Mouse (Mus musculus): ENCODE measurements around the gene Mettl27. TPM values are rescaled to one million over a fixed set of nuclear protein-coding genes. Genes with fewer than 3 reads are reported as not detected.
"Not testable (repeated sequence)": the region's sequence is repeated elsewhere in the genome, so short reads cannot be mapped to it uniquely, and the experiment has no call there.

Mettl27 gene
- polyA plus RNA-seq, 1 experiment from 2014 or later, result 29.6 TPM

DNA sequence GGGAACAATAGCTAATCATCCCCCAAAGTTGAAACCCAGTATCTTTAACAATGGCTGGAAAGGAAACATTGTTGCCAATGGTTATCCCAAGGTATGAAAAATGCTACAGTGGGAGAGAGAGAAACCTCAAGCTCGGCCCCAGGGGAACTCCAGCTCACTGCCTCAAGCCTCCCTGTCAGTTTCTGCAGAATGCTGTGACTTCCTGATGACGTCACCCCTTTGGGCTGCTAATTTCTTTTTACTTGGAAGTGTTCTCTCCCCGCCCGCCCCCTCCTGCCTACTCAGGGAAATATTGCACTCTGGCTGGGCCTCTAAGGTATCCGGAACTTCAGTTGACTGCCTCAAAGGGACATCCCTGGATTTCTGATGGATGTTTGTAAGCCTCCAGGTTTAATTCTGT is 31.4 kb downstream of the Mettl27 start:
- Histone ChIP-seq H3K4me1 (ENCODE audit: insufficient read depth, low read length) (peaks cover 5% of the 10 kb centered on the region; the same call in 1 of the 2 replicates), H3K4me2 (replicated peaks; ENCODE audit: low read depth, low read length) (no peak overlapping the region), H3K27ac (ENCODE audit: low read length) (no peak overlapping the region), H3K9ac (replicated peaks; ENCODE audit: low read length) (no peak overlapping the region; the same call in 1 of the 2 replicates), H3K4me3 (ENCODE audit: low read length) (no peak overlapping the region), H3K36me3 (ENCODE audit: insufficient read depth, low read length) (no peaks in the 10 kb centered on the region), H3K27me3 (ENCODE audit: insufficient read depth, low read length) (no peaks in the 10 kb centered on the region), H3K9me3 (ENCODE audit: low read length) (no peaks in the 10 kb centered on the region)
- 23% methylated on average over 5 of the region's 5 CpGs for whole genome bisulfite sequencing
- no peak for ATAC-seq (ENCODE audit: low FRiP score, low TSS enrichment)

DNA sequence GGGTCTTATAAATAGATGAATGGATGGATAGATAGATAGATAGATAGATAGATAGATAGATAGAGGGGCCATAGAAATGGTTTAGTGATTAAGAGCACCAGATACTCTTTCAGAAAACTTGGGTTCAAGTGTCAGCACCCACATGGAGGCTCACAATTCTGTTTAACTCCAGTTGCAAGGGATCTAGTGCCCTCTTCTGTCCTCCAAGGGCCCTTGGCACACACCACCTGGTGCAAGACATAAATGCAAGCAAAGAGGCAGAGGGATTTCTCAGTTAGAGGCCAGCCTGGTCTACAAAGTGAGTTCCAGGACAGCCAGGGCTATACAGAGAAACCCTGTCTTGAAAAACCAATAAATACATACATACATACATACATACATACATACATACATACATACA is 32.5 kb downstream of the Mettl27 start:
- not testable (repeated sequence) for H3K4me3 ChIP-seq (ENCODE audit: low read length); H3K4me2 ChIP-seq (replicated peaks; ENCODE audit: low read depth, low read length); H3K9ac ChIP-seq (replicated peaks; ENCODE audit: low read length); H3K27me3 ChIP-seq (ENCODE audit: insufficient read depth, low read length); ATAC-seq (ENCODE audit: low FRiP score, low TSS enrichment); H3K4me1 ChIP-seq (ENCODE audit: insufficient read depth, low read length); H3K27ac ChIP-seq (ENCODE audit: low read length); H3K36me3 ChIP-seq (ENCODE audit: insufficient read depth, low read length); H3K9me3 ChIP-seq (ENCODE audit: low read length)

DNA sequence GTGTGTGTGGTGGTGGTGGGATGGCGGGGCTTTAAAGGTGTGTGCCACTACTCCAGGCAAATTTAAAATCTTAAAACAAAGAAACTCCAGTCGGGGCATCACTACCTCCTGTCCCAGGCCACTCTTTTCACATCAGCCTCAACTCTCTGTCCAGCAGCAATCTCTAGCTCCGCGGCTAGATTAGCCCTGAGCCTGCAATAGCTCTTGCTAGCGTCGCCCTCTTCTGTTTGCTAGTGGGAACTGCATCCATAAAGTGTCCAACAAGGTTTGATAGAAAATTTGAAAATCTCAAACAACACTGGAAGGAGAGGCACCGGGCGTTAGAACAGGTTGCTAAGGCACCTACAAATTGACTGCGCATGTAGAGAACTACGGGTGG is 33.3 kb downstream of the Mettl27 start:
- Histone ChIP-seq H3K9me3 (ENCODE audit: low read length) (no peaks in the 10 kb centered on the region), H3K4me1 (ENCODE audit: insufficient read depth, low read length) (peaks cover 5% of the 10 kb centered on the region; the same call in 1 of the 2 replicates), H3K4me2 (replicated peaks; ENCODE audit: low read depth, low read length) (peak overlapping the region; percentile 53), H3K36me3 (ENCODE audit: insufficient read depth, low read length) (no peaks in the 10 kb centered on the region), H3K27me3 (ENCODE audit: insufficient read depth, low read length) (no peaks in the 10 kb centered on the region), H3K27ac (ENCODE audit: low read length) (peak overlapping the region; percentile 16; the same call in 1 of the 2 replicates), H3K9ac (replicated peaks; ENCODE audit: low read length) (peak overlapping the region; percentile 43), H3K4me3 (ENCODE audit: low read length) (peak overlapping the region; percentile 32)
- WGBS, result 7% methylated on average over 10 of the region's 10 CpGs
- 0 out of 2 replicates have a peak, but pooled peaks have one; percentile 46 for ATAC-seq (ENCODE audit: low FRiP score, low TSS enrichment)

DNA sequence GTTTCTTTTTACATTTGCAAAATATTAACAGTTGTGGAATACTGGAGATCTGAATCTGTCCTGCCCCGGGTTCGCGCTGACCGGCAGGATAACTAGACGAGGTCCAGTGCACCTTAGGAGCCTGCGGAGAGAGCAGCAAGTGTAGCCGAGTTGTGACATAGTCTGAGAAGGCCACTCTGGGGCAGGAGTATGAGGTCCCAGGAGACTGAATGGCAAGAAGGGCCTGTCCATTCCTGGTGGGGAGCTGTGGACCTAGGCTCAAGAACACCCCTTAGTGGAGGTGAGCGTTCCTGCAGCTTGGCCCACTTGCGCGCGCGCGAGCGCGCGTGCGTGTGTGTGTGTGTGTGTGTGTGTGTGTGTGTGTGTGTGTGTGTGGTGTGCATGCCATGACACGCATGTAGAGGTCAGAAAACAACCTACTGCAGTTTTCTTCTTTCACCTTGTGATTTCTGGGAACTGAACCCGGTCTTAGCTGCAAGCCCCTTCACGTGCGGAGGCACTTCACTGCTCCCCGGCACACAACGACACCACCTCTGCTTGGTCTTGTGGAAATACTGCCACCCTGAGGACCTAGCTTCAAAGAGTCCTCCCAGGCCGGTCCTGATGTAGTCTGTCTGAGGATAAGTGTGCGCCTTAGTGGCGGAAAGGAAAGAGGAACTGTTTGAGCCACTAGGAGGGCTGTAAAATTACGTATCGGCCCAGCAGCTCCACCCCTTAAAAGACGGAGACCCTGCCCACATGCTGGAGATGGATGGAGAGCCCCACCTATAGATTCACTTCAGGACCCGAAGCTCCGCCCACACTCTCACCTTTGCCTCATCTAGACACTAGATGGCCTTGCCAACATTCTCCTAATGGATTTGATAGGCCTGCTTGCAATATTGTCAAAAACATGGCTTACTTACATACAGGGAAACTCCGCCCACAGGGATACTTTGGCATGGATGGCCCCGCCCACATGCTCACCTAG is 34.0 kb downstream of the Mettl27 start:
- Histone ChIP-seq H3K9me3 (ENCODE audit: low read length) (no peaks in the 10 kb centered on the region), H3K27ac (ENCODE audit: low read length) (peak overlapping the region; percentile 67; the same call in 1 of the 2 replicates), H3K4me3 (ENCODE audit: low read length) (peak overlapping the region; percentile 32), H3K4me1 (ENCODE audit: insufficient read depth, low read length) (peaks cover 5% of the 10 kb centered on the region; the same call in 1 of the 2 replicates), H3K9ac (replicated peaks; ENCODE audit: low read length) (peak overlapping the region; percentile 43), H3K36me3 (ENCODE audit: insufficient read depth, low read length) (no peaks in the 10 kb centered on the region), H3K4me2 (replicated peaks; ENCODE audit: low read depth, low read length) (peak overlapping the region; percentile 53), H3K27me3 (ENCODE audit: insufficient read depth, low read length) (no peaks in the 10 kb centered on the region)
- WGBS, result 5% methylated on average over 32 of the region's 33 CpGs
- peak; percentile 76 for ATAC-seq (ENCODE audit: low FRiP score, low TSS enrichment)

DNA sequence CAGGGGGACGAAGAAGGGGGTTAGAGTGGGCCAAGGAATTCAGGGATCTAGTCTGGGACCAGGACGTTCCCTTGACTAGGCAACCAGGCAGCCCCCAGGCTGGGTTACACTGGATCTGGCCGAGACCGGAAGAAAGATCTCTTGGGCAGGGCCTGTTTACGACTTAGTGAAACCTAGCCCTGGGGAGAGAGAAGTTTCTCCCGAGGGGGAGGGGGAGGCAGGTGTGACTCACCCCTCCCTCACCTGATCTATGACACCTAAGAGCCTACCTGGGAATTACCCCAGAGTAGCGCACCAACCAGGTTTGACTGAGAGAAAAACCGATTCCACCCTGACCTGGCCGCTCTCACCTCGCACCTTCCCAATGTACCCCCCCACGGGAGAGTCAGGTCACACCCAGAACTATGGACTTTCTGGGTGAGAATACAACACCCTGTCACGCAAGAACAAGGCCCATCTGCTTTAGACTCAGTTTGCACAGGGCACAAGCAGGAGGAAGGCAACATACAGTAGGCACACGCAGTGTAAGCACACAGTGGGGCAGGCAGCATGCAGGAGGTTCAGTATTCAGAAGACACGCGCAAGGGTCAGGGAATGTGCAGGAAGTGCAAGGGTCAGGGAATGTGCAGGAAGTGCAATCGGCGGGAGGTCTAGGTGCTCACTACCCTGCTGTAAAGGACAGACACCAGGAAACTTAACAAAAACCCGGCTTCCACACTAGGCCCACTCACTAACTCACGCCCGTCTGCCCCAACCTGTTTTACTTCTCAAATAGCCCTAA is 35.2 kb downstream of the Mettl27 start:
- Histone ChIP-seq H3K36me3 (ENCODE audit: insufficient read depth, low read length) (no peaks in the 10 kb centered on the region), H3K27me3 (ENCODE audit: insufficient read depth, low read length) (no peaks in the 10 kb centered on the region), H3K4me1 (ENCODE audit: insufficient read depth, low read length) (peaks cover 5% of the 10 kb centered on the region; the same call in 1 of the 2 replicates), H3K4me2 (replicated peaks; ENCODE audit: low read depth, low read length) (no peak overlapping the region), H3K27ac (ENCODE audit: low read length) (peak overlapping the region; percentile 67), H3K9ac (replicated peaks; ENCODE audit: low read length) (0 out of 2 replicates have a peak overlapping the region, but pooled peaks have one; percentile 20), H3K4me3 (ENCODE audit: low read length) (no peak overlapping the region), H3K9me3 (ENCODE audit: low read length) (no peaks in the 10 kb centered on the region)
- no peak for ATAC-seq (ENCODE audit: low FRiP score, low TSS enrichment)
- WGBS, result 53% methylated on average over 20 of the region's 20 CpGs

DNA sequence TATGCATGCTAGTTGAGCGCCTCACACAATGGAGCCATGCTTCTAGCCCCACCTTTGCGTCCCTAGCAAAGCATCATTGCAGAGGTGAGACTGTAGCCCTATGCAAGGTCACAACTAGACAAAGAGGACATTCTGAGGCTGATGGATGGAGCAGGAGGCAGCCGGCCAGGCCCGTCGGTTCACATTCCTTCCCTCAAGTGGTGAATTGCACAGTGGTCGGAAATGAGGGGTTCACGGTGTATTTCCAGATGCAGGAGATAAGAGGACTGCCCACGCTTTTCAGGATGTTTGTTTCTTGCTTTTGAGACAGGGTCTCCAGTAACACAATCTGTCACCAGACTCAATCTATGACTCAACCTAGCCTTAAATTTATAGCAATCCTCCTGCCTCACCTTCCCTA is 38.5 kb downstream of the Mettl27 start:
- Histone ChIP-seq H3K4me2 (replicated peaks; ENCODE audit: low read depth, low read length) (no peak overlapping the region), H3K27ac (ENCODE audit: low read length) (no peak overlapping the region), H3K4me3 (ENCODE audit: low read length) (no peak overlapping the region), H3K4me1 (ENCODE audit: insufficient read depth, low read length) (peaks cover 4% of the 10 kb centered on the region; the same call in 1 of the 2 replicates), H3K9ac (replicated peaks; ENCODE audit: low read length) (no peak overlapping the region), H3K36me3 (ENCODE audit: insufficient read depth, low read length) (no peaks in the 10 kb centered on the region), H3K9me3 (ENCODE audit: low read length) (no peaks in the 10 kb centered on the region), H3K27me3 (ENCODE audit: insufficient read depth, low read length) (no peaks in the 10 kb centered on the region)
- no peak for ATAC-seq (ENCODE audit: low FRiP score, low TSS enrichment)
- WGBS, result 62% methylated on average over 8 of the region's 8 CpGs

DNA sequence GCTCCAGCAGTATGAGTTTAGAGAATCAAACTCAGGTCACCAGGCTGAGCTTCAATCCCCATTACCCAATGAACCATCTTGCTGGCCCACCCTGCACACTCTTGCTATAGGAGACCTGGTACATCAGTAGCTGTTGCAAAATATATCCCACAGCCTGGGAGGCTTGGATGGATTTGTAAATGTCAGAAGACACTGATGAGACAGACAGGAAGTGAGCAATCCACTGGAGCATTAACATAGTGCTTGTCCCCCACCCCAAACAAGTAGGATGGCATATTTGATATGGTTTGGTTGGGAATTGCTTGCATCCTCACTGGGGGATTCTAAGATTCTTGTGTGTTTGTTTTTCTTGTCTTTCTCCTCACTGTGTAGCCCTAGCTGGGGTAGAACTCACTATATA is 40.9 kb downstream of the Mettl27 start:
- Histone ChIP-seq H3K27me3 (ENCODE audit: insufficient read depth, low read length) (no peaks in the 10 kb centered on the region), H3K36me3 (ENCODE audit: insufficient read depth, low read length) (no peaks in the 10 kb centered on the region), H3K9me3 (ENCODE audit: low read length) (no peaks in the 10 kb centered on the region), H3K4me2 (replicated peaks; ENCODE audit: low read depth, low read length) (no peak overlapping the region), H3K27ac (ENCODE audit: low read length) (no peak overlapping the region), H3K9ac (replicated peaks; ENCODE audit: low read length) (no peak overlapping the region), H3K4me3 (ENCODE audit: low read length) (no peak overlapping the region), H3K4me1 (ENCODE audit: insufficient read depth, low read length) (no peaks in the 10 kb centered on the region)
- ATAC-seq (ENCODE audit: low FRiP score, low TSS enrichment), result no peak

DNA sequence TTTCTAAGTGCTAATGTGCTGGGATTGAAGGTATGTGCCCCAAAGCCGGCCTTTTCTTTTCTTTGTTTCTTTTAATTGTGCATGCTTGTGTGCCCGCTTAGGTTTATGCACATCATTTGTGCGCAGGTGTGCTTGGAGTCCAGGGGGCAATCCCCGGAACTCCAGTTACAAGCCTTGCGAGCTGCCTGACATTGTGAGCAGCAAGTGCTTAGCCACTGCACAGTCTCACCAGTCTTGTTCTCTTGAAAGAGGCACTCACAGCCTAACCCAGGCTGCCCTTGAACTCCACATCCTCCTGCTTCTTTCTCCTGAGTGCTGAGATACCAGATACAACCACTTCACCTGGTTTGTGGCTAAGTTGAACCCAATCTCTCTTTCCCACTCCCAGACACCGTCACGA is 41.4 kb downstream of the Mettl27 start:
- Histone ChIP-seq H3K4me1 (ENCODE audit: insufficient read depth, low read length) (no peaks in the 10 kb centered on the region), H3K9me3 (ENCODE audit: low read length) (no peaks in the 10 kb centered on the region), H3K4me3 (ENCODE audit: low read length) (no peak overlapping the region), H3K27ac (ENCODE audit: low read length) (0 out of 2 replicates have a peak overlapping the region, but pooled peaks have one; percentile 21), H3K27me3 (ENCODE audit: insufficient read depth, low read length) (no peaks in the 10 kb centered on the region), H3K9ac (replicated peaks; ENCODE audit: low read length) (no peak overlapping the region), H3K4me2 (replicated peaks; ENCODE audit: low read depth, low read length) (no peak overlapping the region), H3K36me3 (ENCODE audit: insufficient read depth, low read length) (no peaks in the 10 kb centered on the region)
- WGBS, result 83% methylated on average over 7 of the region's 7 CpGs
- no peak for ATAC-seq (ENCODE audit: low FRiP score, low TSS enrichment)

DNA sequence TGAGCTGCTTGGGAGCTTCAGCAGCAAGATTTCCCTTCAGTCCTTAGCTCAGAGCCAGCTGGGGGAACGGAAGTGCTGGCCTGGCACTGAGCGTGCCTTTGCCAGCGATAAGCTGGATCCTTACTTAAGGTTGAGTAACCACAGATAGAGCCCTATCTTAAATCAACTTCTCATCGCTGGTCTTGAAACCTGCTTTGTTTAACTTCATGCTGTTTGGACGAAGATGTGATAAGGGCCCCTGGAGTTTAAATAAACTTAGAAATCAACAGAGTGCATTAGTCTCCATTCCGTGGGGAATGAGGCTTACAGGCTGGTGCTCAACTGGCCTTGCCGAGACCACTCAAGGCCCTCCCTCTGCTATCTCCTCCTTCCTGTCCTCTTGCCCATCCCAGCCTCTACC is 42.1 kb downstream of the Mettl27 start:
- Histone ChIP-seq H3K27me3 (ENCODE audit: insufficient read depth, low read length) (no peaks in the 10 kb centered on the region), H3K4me1 (ENCODE audit: insufficient read depth, low read length) (no peaks in the 10 kb centered on the region), H3K27ac (ENCODE audit: low read length) (0 out of 2 replicates have a peak overlapping the region, but pooled peaks have one; percentile 7), H3K36me3 (ENCODE audit: insufficient read depth, low read length) (no peaks in the 10 kb centered on the region), H3K9me3 (ENCODE audit: low read length) (no peaks in the 10 kb centered on the region), H3K4me2 (replicated peaks; ENCODE audit: low read depth, low read length) (no peak overlapping the region), H3K4me3 (ENCODE audit: low read length) (no peak overlapping the region), H3K9ac (replicated peaks; ENCODE audit: low read length) (no peak overlapping the region)
- 50% methylated on average over 7 of the region's 7 CpGs for WGBS
- ATAC-seq (ENCODE audit: low FRiP score, low TSS enrichment), result no peak
